Mouse (Mus musculus) lung, postnatal 0 days (tissue): Measurements from ENCODE around the gene Gm10778.

ENCODE experiments used
- CTCF ChIP-seq: IDR thresholded peaks from 2 replicates; pipeline ENCODE4 v1.5.1; 2016; ENCODE audit warnings: antibody characterized with exemption, mild to moderate bottlenecking
- EP300 ChIP-seq: IDR thresholded peaks from 2 replicates; pipeline ENCODE4 v1.6.1; 2016; ENCODE audit warnings: antibody characterized with exemption, mild to moderate bottlenecking, control low read depth

- TF ChIP-seq CTCF = no peak
- TF ChIP-seq EP300 = no peak
These were observed 49.2 kb upstream of the Gm10778 start for GRCm38 (mm10) chr10:81599630-81600029.
